Mouse (Mus musculus) hindbrain, embryonic 15.5 days (tissue): ENCODE results near the gene Sorcs2. TPM values are rescaled to one million over a fixed set of nuclear protein-coding genes. Genes with fewer than 3 reads are reported as not detected.

Source experiments
- ATAC-seq: fragments of 200-750 bp; cut with Nextera tagmentation; 2 replicates; pipeline ENCODE4 v1.8.0; 2017; ENCODE audit warnings: low read depth, moderate number of reproducible peaks, moderate TSS enrichment; ENCODE audit not compliant: low FRiP score
- H3K27ac ChIP-seq: fragments of 300-500 bp; sonication (generic); replicated peaks from 2 replicates; pipeline ENCODE4 v1.5.1; 2015; ENCODE audit warnings: mild to moderate bottlenecking, inconsistent platforms
- H3K27me3 ChIP-seq: fragments of 300-500 bp; sonication (generic); 2 replicates; pipeline ENCODE4 v1.6.1; 2015; ENCODE audit warnings: control low read depth, inconsistent platforms
- H3K36me3 ChIP-seq: fragments of 300-500 bp; sonication (generic); 2 replicates; pipeline ENCODE4 v1.6.1; 2015; ENCODE audit warnings: control low read depth, inconsistent platforms
- H3K4me1 ChIP-seq: fragments of 300-500 bp; sonication (generic); replicated peaks from 2 replicates; pipeline ENCODE4 v1.6.1; 2015; ENCODE audit warnings: control low read depth, inconsistent platforms
- H3K4me2 ChIP-seq: fragments of 300-500 bp; sonication (generic); 2 replicates; pipeline ENCODE4 v1.6.1; 2015; ENCODE audit warnings: moderate library complexity, mild to moderate bottlenecking, inconsistent platforms
- H3K4me3 ChIP-seq: fragments of 300-500 bp; sonication (generic); 2 replicates; pipeline ENCODE4 v1.5.1; 2015; ENCODE audit warnings: mild to moderate bottlenecking, inconsistent platforms
- H3K9ac ChIP-seq: fragments of 300-500 bp; sonication (generic); 2 replicates; pipeline ENCODE4 v1.6.1; 2015; ENCODE audit warnings: inconsistent platforms
- H3K9me3 ChIP-seq: fragments of 300-500 bp; sonication (generic); 2 replicates; pipeline ENCODE4 v1.6.1; 2016; ENCODE audit warnings: control low read depth, inconsistent platforms
- WGBS: fragments of 180-500 bp; shearing (Covaris S2); methylation state at CpG from one replicate; pipeline ENCODE4 v1.1.7; 2015; 5-methylcytosine and 5-hydroxymethylcytosine counted together
- polyA plus RNA-seq: library from polyadenylated mRNA; unstranded; fragments of >200 nt; fragmentation: Nextera tagmentation; extraction: Ambion mirVana; gene quantifications from 2 replicates; pipeline ENCODE4 v1.2.1, GENCODE M21; 2015

Sorcs2 gene
- polyA plus RNA-seq, 1 experiment from 2014 or later = 15.4 TPM

GRCm38 (mm10) chr5:36346698-36347097, 51.2 kb downstream of the Sorcs2 start:
- WGBS = 73% methylated on average over 4 of the region's 4 CpGs
- no peak overlapping the region for H3K27ac ChIP-seq
- ATAC-seq = no peak

GRCm38 (mm10) chr5:36339283-36339682, 58.7 kb downstream of the Sorcs2 start:
- Histone ChIP-seq H3K27ac (peak overlapping the region; percentile 40; the same call in 1 of the 2 replicates), H3K36me3 (no peaks in the 10 kb centered on the region), H3K4me2 (no peak overlapping the region), H3K9ac (no peak overlapping the region), H3K4me1 (peaks cover 21% of the 10 kb centered on the region), H3K27me3 (no peaks in the 10 kb centered on the region), H3K4me3 (no peak overlapping the region), H3K9me3 (no peaks in the 10 kb centered on the region)
- ATAC-seq = no peak
- WGBS = 20% methylated on average over 3 of the region's 3 CpGs

More at GRCm38 (mm10) chr5:36346698-36347097, 51.2 kb downstream of the Sorcs2 start:
- no peaks in the 10 kb centered on the region for H3K27me3 ChIP-seq
- no peaks in the 10 kb centered on the region for H3K36me3 ChIP-seq
- H3K4me2 ChIP-seq = no peak overlapping the region
- no peak overlapping the region for H3K9ac ChIP-seq
- peaks cover 9% of the 10 kb centered on the region for H3K4me1 ChIP-seq
- H3K4me3 ChIP-seq = no peak overlapping the region
- H3K9me3 ChIP-seq = no peaks in the 10 kb centered on the region

GRCm38 (mm10) chr5:36336252-36336651, 61.7 kb downstream of the Sorcs2 start:
- Histone ChIP-seq H3K36me3 (no peaks in the 10 kb centered on the region), H3K9me3 (no peaks in the 10 kb centered on the region), H3K4me3 (no peak overlapping the region), H3K9ac (no peak overlapping the region), H3K27me3 (no peaks in the 10 kb centered on the region), H3K4me1 (peaks cover 31% of the 10 kb centered on the region), H3K27ac (no peak overlapping the region), H3K4me2 (no peak overlapping the region)
- WGBS = 59% methylated on average over 7 of the region's 7 CpGs
- peak; percentile 54; the same call in 1 of the 2 replicates for ATAC-seq

GRCm38 (mm10) chr5:36335661-36336060, 62.3 kb downstream of the Sorcs2 start:
- H3K36me3 ChIP-seq = no peaks in the 10 kb centered on the region
- H3K9ac ChIP-seq = no peak overlapping the region
- no peak overlapping the region for H3K27ac ChIP-seq
- WGBS = 72% methylated on average over 2 of the region's 2 CpGs
- H3K4me3 ChIP-seq = no peak overlapping the region
- no peak overlapping the region for H3K4me2 ChIP-seq
- no peaks in the 10 kb centered on the region for H3K9me3 ChIP-seq
- H3K4me1 ChIP-seq = peaks cover 37% of the 10 kb centered on the region
- H3K27me3 ChIP-seq = no peaks in the 10 kb centered on the region
- ATAC-seq = no peak

DNA sequence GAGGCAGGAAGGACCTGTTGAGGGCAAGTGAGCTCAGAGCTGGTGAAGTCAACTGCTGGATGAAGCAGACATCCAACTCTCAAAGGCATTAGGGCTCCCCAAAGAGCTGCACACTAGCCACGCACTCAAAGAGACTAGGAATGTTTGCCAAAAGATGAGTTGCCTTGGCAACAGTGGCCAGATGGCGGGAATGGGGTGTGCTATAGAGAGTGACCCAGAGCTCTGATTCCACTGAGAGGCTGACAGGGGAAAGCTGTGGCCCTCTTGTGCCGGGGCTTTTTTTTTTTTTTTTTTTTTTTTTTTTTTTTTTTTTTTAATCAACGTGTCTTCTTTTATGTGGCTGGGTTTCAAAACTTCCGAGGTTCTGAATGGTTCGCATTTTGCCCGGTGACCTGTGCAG, 63.7 kb downstream of the Sorcs2 start:
- Histone ChIP-seq H3K36me3 (no peaks in the 10 kb centered on the region), H3K27ac (no peak overlapping the region), H3K9me3 (no peaks in the 10 kb centered on the region), H3K27me3 (no peaks in the 10 kb centered on the region), H3K4me2 (no peak overlapping the region), H3K9ac (no peak overlapping the region), H3K4me3 (no peak overlapping the region), H3K4me1 (peaks cover 32% of the 10 kb centered on the region)
- ATAC-seq = no peak
- whole genome bisulfite sequencing = 16% methylated on average over 7 of the region's 7 CpGs

DNA sequence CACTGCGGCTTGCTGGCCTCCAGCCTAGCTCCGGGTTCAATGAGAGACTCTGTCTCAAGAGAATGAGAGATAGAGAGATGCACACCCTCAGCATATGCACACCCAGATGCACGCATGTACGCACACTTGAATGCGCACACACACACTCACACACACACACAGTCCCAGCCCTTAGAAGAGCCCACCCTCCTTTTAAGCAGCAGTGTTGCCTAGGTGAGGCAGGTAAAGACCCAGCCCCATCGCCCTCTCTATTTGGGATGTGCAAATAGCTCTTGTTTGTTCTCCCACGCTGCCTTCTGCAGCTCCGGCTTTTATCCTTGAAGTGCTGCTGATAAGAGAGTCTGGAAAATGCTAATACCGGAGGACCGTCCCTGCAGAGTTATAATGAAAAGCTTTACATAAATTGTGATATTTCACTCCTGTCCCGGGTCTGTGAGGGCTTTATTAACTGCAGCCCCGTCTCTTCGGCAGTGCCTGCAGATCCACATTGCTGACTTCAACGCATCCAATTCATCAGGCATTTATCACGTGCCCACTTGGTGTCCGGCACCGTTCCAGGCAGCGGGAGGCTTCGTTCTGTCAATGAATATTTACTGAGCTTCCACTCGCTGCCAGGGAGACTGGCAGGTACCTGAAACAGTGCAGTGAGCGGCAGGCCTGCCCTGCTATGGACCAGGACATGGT, 67.3 kb downstream of the Sorcs2 start:
- peak overlapping the region; percentile 14; the same call in 1 of the 2 replicates for H3K27ac ChIP-seq
- 0 out of 2 replicates have a peak, but pooled peaks have one; percentile 7 for ATAC-seq
- H3K4me3 ChIP-seq = no peak overlapping the region
- peak overlapping the region; percentile 31 for H3K4me2 ChIP-seq
- no peak overlapping the region for H3K9ac ChIP-seq
- 39% methylated on average over 21 of the region's 21 CpGs for WGBS
- no peaks in the 10 kb centered on the region for H3K36me3 ChIP-seq
- no peaks in the 10 kb centered on the region for H3K9me3 ChIP-seq
- H3K4me1 ChIP-seq = peaks cover 21% of the 10 kb centered on the region
- H3K27me3 ChIP-seq = no peaks in the 10 kb centered on the region

- Histone ChIP-seq H3K4me1 (peaks cover 33% of the 10 kb centered on the region), H3K27me3 (no peaks in the 10 kb centered on the region), H3K9ac (no peak overlapping the region), H3K4me2 (no peak overlapping the region), H3K36me3 (no peaks in the 10 kb centered on the region), H3K4me3 (no peak overlapping the region), H3K9me3 (no peaks in the 10 kb centered on the region), H3K27ac (no peak overlapping the region)
- ATAC-seq = no peak
- WGBS = 76% methylated on average over 9 of the region's 9 CpGs
Observed at GRCm38 (mm10) chr5:36326057-36327010, 71.6 kb downstream of the Sorcs2 start.

GRCm38 (mm10) chr5:36324140-36324572, 73.8 kb downstream of the Sorcs2 start:
- no peak overlapping the region for H3K4me2 ChIP-seq
- H3K9me3 ChIP-seq = no peaks in the 10 kb centered on the region
- H3K36me3 ChIP-seq = no peaks in the 10 kb centered on the region
- H3K4me1 ChIP-seq = peaks cover 22% of the 10 kb centered on the region
- no peaks in the 10 kb centered on the region for H3K27me3 ChIP-seq
- H3K27ac ChIP-seq = peak overlapping the region; percentile 65
- peak; percentile 74 for ATAC-seq
- 28% methylated on average over 9 of the region's 9 CpGs for WGBS
- H3K4me3 ChIP-seq = no peak overlapping the region
- no peak overlapping the region for H3K9ac ChIP-seq

- Histone ChIP-seq H3K36me3 (no peaks in the 10 kb centered on the region), H3K27ac (peak overlapping the region; percentile 65), H3K4me1 (peaks cover 24% of the 10 kb centered on the region), H3K9me3 (no peaks in the 10 kb centered on the region), H3K27me3 (no peaks in the 10 kb centered on the region), H3K4me3 (no peak overlapping the region), H3K4me2 (no peak overlapping the region), H3K9ac (no peak overlapping the region)
- WGBS = 7% methylated on average over 2 of the region's 2 CpGs
- ATAC-seq = peak; percentile 47; the same call in 1 of the 2 replicates
Observed at GRCm38 (mm10) chr5:36323526-36323925, 74.4 kb downstream of the Sorcs2 start.

GRCm38 (mm10) chr5:36321581-36321980, 76.4 kb downstream of the Sorcs2 start:
- Histone ChIP-seq H3K9me3 (no peaks in the 10 kb centered on the region), H3K27me3 (no peaks in the 10 kb centered on the region), H3K4me3 (no peak overlapping the region), H3K36me3 (no peaks in the 10 kb centered on the region), H3K4me1 (peaks cover 32% of the 10 kb centered on the region), H3K9ac (no peak overlapping the region), H3K27ac (no peak overlapping the region), H3K4me2 (no peak overlapping the region)
- no peak for ATAC-seq
- 41% methylated on average over 8 of the region's 8 CpGs for WGBS

GRCm38 (mm10) chr5:36320667-36321066, 77.3 kb downstream of the Sorcs2 start:
- Histone ChIP-seq H3K9me3 (no peaks in the 10 kb centered on the region), H3K36me3 (no peaks in the 10 kb centered on the region), H3K27me3 (no peaks in the 10 kb centered on the region), H3K27ac (no peak overlapping the region), H3K4me2 (no peak overlapping the region), H3K4me1 (peaks cover 32% of the 10 kb centered on the region), H3K9ac (no peak overlapping the region), H3K4me3 (no peak overlapping the region)
- ATAC-seq = no peak
- WGBS = 89% methylated on average over 8 of the region's 8 CpGs
